Mouse (Mus musculus) cortical plate, adult 2 months (tissue): ENCODE data around the gene Ppp5c.

Experiments
- CTCF ChIP-seq: fragments of 200-500 bp; IDR thresholded peaks from 2 replicates; pipeline ENCODE4 v1.5.1; 2011; ENCODE audit warnings: mild to moderate bottlenecking, control low read depth, low read length; ENCODE audit not compliant: insufficient read depth; ENCODE audit errors: extremely low read depth
- POLR2A ChIP-seq: fragments of 200-500 bp; IDR thresholded peaks from 2 replicates; pipeline ENCODE4 v1.6.1; 2011; ENCODE audit warnings: mild to moderate bottlenecking, low read length, control low read depth; ENCODE audit not compliant: insufficient read depth; ENCODE audit errors: extremely low read depth

DNA sequence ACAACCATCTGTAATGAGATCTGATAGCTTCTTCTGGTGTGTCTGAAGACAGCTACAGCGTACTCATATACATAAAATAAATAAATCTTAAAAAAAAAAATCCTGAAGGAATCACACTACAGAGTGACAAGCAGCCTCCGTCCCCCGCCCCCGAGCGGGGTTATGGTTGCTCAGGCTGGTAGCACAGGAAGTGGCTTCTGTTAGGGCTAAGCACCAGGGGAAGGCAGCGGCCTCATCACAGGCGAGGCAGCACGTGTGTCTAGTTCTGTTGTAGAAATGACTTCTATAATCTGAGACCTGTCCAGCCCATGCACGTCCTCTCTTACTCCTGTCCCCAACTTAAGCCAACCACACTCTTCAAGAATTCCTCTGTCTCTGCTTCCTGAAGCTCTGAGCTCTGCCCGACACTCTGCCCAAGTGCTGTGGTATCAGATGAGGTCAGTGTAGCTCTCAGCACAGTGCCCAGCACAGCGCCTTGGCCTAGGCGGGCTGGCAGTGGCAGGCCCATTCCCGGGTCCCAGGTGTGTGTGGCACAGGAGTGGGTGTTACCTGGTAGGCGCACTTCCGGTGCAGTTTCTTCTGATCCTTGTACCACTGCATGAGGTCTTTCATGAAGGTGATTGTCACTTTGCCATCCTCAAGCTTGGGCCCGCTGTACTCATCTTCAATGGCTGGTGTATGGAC is 18.3 kb downstream of the Ppp5c start:
- no peak for TF ChIP-seq CTCF
- TF ChIP-seq POLR2A: no peak
